Mouse (Mus musculus): Measurements from ENCODE around the gene Qsox2.

The Qsox2 gene

DNA sequence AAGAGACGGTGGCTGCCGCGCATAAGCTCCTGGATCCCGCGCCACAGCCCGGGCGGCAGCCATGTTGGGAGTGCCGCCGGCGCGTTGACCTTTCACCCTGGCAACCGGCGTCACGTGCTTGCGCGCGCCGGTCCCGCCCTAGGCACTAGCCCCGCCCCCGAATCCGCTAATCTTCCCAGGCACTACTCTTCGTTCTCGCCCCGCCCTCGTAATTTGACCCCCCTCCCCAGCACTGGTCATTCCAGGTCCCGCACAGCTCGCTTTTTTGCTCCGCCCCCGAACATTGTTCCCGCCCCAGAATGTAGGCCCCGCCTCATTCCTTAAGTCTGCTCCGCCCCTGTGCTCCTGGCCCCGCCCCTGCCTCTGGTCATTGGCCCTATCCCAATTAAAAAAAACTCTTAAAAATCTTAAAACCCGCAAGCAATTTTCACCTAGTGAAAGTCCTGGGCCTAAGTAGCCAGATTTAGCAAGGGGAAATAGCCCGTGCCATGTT is at the start of gene Qsox2:
Gene Qsox2 (minus strand): TSS at position 236 of the 493 bp plus-strand sequence.
- DNase-seq (ENCODE audit: low spot score), result peak; percentile 91

DNA sequence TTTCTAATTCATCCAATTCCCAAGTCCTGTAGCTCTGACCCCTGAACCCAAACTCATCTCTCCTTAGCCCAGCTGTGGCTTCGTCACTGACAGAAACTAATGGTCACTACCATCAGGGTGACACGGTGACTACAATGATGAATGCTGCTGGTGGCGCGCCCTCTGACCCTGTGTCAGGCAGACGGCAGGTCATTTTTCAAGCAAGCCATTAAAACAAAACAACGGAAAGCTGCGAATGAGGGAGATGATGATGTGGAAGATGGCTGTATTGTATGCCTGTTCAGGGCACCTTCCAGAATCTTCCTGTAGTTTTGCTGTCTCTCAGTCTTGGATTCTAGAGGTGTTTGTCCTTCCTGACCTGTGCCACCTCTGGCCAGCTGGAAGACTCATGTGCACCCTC is 49.1 kb upstream of the Qsox2 start:
- DNase-seq (ENCODE audit: low spot score), result no peak

DNA sequence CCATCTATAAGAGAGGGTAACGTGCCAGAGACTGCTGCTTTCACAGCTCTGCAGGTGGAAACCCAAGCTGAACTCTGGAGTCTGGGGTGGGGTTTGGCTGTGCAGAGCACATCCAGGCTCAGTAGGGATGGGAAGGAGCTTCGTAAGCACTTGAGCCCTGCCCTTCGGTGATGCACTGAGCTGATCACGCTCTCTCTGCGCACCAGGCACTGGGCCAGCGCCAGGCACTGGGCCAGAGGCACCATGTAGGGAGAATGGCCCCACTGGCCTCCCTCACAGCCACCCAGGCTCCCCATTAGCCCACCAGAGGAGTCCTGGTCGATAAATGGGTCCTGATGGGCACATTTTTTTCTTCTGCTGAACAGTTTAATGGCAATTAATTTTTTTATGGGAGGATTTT is 48.5 kb upstream of the Qsox2 start:
- DNase-seq (ENCODE audit: low spot score), result no peak

DNA sequence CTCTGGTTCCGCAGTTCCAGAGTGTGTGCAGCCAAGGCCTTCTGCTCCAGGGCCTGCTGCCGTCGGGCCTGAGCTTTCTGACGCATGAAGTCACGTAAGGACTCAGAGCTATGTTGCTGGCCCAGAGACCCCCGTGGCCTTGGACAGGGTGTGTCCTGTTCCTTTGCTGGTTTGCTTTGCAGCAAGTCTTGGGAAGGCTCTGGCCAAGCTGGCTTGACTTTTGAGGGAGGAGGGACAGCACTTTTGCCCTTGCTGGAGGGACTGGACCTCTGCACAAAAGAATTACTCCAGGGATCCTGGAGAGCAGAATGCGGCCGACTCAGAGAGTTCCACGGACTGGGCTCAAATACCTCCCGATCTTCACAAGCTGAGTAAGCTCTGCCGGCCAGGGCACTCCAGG is 43.3 kb upstream of the Qsox2 start:
- DNase-seq (ENCODE audit: low spot score), result no peak

DNA sequence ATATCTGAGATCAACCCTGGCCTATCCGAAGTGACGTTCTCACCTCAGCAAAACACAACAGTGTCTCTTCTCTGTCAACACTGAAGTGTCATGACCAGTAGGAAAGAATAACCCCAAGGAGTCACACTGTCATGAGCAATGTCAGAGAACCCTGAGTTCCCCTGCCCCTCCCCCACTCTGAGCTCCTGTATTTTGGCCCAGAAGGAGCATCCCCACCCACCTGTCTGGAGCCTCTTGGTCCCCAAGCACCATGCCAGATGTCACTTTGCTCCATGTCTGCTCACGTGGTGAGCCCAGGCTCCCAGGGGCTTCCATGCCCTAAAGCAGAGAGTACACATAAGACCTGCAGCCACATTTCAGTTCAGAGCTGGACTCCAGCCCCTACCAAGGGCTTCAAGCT is 42.4 kb upstream of the Qsox2 start:
- DNase-seq (ENCODE audit: low spot score), result no peak

DNA sequence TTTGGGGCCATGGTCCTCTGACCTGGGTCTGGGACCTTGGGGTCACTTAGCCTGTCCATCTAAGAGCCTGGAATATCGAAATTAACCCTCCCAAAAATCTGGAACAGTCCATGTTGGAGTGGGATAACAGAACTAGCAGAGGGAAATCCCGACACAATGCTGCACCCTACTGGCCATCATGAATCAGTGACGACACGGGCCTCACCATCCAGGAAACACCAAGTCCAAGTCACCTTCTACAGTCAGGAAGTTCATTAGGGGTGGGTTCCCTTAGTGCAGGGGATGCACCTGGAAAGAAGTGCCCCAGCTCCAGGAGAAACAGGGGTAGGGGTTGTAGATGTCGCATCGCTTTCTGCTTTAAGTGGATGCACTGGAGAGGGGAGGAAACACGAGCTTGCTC is 36.3 kb upstream of the Qsox2 start:
- peak; percentile 20 for DNase-seq (ENCODE audit: low spot score)

DNA sequence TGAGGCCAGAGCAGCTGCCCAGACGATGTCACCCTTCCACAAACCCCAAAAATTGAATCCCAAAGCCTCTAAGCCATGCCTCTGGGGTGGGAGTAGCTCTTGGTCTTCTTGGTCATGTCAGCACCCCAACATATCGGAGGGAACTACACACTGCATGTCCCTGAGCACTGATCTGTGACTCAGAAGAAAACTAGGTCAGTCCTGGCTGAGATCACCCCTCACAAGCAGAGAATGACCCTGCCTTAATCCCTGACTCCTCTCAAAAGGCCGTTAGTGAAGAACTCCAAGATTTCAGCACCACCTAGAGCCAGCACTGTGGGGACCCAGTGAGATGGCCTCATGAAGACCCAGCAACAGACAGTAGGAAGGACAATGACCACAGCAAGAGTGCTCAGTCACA is 30.9 kb upstream of the Qsox2 start:
- no peak for DNase-seq (ENCODE audit: low spot score)

DNA sequence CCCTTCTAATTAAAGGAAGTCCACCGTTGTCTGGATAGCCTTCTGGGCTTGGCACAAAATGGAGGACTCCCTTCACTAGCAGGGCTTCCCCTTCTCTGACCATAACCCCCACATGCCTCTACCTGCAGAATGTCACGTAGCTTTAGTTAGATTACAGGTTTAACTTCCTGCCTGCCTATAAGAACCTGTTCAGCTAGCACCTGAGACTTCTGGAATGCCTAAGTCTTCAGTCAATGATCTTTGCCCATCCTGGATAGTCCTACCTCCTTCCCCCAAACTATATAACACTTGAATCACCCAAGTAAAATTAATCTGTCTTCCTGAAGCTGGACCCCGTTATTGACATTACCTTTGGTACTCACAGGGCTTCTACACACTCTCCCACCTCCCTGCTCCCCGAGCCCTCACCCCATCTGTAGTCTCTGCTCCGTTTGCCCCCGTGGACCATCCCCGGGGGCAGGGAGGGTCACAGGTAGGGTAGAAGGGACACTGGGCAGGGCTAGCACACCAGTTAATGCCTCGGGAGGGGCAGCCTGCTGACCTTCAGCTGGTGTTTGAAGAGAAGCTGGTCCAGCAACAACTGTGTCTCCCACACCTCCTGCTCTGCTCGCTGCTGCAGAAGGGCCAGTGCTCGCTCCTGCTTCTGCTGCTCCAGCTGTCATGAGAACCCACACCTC is 28.9 kb upstream of the Qsox2 start:
- DNase-seq (ENCODE audit: low spot score), result no peak

DNA sequence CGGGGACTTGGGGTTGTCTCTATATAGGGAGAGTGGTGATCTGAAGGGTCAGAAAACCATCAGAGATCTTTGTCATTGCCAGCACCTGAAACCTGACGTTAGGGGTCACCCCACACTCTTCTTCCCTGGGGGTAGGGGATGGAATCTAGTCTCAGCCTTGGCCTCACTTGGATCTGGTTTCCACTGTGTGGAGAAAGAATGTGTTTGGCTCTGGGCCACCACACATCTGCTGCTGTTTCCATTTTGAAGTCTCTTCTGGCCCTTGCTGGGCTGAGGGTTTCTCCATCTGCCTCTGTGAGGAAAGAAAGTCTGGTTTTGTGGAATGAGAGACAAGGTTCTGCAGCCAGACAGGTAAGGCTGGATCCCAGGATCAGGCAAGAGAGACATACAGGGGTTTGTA is 27.8 kb upstream of the Qsox2 start:
- DNase-seq (ENCODE audit: low spot score), result no peak

DNA sequence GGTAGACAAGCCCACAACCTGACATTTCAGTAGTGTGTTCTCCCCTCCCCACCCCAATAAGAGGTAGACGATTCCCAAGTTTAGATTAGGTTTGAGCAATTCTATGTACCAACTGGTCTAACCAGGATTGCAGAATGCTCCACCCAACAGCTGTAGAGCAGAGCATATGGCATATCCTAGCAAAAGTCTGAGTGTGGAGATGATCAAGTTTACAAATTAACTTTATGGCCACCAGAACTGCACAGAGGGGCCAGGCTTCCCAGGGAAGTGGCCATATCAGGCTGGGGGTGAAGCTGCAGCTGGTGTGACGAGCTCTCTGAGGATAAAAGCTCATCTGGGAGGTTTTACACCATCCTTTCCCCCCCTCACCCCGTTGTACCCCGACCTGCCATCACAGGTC is 27.3 kb upstream of the Qsox2 start:
- DNase-seq (ENCODE audit: low spot score), result no peak

DNA sequence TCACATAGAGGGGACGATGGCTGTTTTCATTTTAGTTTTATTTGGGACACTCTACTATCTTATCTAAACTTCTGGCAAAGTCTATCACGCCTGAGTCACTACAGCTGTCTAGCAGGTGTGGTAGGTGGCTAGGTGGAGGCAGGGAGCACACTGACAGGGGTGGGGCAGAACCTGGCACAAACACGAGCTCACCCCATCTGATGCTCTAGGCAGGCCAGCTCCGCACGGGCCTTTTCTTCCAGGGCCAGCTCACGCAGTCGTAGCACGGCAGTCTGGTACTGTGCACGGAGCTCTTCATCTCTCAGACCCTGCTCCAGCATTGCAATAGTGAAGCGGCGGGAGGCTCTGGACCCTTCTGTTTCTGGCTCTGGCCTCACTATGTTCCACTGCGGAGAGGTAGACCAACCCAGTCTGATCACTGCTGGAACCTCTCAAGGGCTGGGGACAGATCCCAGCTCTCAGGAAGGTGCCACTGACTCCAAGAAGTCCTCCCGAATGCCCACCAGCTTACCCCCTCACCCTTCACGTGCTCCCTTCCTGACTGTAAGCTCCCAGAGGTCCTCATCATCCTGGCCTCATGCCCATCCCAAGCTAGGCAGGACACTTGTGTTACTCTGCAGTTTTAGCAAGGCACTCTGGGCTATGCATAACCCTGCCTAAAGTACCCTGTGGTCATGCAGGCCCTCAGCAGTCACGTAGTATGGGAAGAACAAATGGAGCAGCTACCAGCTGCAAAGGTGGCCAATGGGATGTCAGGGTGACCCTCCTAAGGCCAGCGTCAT is 20.2 kb upstream of the Qsox2 start:
- no peak for DNase-seq (ENCODE audit: low spot score)

DNA sequence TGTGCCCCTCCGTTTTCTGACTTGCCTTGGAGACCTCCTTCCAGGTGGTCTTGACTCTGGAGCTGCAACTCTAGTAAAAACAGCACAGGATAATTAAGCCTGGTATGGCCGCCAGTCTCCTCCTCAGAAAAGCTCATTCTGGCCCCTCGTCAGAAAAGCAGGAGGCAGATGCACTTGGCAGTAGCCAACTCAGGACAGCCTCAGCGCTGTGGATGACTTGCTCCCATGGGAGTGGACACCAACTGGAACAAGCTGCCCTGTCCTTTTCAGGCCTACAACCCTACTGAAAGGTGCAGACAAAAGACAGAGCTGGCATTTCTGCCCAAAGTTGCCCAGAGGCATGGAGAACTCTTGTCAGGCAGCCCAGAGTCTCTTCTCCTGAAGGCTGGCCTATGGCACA is 17.5 kb upstream of the Qsox2 start:
- no peak for DNase-seq (ENCODE audit: low spot score)

DNA sequence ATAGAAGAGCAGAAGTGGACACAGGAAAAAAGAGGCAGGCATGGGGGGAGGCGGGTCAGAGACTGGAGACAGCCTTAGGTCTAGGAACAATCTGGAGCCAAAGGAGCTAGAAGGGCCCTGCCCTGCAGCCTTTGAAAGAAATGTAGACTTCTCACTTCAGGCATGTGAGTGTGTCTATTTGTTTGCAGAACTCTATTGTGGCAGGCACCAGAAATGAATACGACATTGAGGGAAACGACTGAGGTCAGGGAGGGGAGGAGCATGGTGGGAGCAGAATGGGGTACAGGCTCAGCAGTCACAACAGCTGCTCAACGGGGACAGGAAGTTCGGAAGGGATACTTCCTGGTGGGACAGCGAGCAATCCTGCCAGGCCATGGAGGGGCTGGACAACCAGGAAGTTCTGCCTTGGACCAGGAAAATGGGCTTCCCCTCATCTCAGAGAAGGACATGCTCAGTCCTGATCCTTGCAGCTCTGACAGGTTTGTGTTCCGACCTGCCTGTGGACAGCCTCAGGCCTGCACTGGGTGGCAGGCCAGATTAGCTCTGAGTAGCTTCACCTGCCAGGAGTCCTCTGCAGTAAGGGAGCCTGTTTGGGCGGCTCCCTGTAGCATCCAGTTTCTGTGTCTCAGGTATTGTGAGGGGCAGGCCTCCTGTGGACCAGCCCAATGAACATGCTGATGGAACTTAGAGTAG is 15.3 kb upstream of the Qsox2 start:
- DNase-seq (ENCODE audit: low spot score), result no peak

DNA sequence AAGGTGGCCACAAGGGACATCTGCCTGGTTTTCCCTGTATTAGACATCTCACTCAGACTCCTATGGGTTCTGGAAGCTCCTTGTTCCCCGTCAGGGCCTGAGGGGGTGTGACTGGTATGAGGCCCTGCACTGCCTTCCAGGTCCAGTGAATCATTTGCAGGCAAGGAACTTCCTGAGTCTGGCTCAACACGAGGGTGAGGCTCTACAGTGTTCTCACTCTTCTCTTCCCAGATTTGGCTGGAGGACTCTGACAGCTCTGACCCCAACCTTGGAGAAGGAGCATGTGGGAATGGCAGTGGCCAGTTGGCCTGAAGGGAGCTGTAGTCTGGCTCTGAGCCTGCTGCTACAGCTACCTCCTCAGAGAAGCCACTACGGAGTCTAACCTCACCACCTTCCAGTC is 10.2 kb upstream of the Qsox2 start:
- no peak for DNase-seq (ENCODE audit: low spot score)

DNA sequence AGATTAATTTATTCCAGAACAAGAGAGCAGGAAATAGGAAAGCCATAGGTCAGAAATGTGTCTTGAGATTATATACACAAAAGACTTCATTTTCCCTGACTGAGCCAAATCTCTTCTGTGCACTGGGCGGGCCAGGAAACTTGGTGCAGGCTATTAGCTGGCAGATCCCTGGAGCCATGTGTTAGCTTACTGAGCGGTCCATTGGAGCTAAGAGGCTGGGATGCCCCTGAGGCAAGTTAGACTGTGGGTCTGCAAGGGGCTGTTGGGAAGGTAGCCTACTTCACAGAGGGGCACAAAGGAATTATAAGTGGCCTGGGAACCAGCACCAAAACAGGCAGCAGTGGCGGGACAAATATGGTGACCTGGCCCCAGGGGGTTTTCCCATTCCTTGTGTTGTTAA is 3.5 kb upstream of the Qsox2 start:
- DNase-seq (ENCODE audit: low spot score), result no peak

DNA sequence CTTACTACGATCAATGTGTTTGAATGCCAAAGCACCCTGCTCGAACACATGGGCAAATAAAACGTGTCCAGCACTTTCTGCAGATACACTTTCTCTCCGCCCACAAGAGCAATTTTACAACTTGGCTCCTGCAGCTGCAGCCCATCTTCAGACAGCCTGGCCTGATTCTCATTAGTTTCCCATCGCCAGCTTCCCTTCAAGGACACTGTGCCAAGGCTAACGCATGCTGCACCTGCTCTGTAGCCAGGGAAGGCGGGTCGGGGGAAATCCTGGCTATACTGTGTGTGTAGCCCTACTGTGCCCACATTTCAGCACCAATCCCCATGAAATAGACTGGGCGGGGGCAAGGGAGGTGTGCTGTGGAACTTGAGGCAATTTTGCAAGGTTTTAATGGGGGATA is 3.0 kb upstream of the Qsox2 start:
- DNase-seq (ENCODE audit: low spot score), result no peak

DNA sequence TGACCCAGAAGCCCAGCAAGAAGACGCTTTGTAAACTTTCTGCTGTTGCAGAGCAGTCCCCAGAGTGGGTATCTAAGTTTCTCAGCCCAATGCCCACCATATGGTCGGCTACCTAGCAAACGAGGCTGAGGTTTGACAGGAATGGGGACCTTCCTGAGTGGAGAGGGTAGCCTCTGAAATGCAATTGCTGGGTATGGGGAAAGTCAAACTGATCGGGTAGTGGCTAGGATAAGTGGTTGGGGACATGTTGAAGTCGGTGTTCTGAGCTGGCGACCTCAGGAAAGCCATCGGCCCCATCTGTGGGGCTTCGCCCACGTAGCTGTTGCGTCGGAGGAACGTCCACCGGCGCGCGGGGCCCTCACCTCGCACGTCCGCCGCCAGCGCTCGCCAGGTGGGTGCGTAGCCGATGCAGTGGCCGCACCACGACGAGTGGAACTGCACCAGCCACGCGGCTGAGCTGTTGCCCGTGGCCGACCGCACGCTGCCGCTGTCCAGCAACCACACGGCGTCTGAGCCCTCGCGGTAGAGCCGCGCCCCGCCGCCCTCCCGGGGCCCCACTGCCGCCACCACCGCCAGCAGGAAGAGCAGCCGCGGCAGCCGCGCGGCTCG is 540 bp downstream of the Qsox2 start:
- DNase-seq (ENCODE audit: low spot score), result peak; percentile 34

DNA sequence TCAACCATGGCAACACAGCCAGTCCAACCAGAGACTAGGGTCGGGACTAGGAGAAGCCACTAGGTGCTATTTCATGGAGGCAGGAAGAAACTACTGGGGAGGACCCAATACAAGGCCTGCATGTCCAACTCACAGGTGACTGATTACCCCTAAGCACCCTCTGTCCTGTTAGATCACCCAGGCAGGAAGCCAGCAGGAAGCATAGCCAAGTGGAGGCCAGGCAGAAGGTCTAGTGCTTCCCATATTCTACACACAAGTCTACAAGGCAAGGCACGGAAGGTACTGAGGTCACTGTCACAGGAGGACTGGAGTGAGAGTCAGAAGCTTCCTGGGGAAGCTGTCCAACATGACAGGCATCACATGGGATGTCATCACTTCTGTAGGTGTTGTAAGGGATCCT is 2.6 kb downstream of the Qsox2 start:
- no peak for DNase-seq (ENCODE audit: low spot score)

DNA sequence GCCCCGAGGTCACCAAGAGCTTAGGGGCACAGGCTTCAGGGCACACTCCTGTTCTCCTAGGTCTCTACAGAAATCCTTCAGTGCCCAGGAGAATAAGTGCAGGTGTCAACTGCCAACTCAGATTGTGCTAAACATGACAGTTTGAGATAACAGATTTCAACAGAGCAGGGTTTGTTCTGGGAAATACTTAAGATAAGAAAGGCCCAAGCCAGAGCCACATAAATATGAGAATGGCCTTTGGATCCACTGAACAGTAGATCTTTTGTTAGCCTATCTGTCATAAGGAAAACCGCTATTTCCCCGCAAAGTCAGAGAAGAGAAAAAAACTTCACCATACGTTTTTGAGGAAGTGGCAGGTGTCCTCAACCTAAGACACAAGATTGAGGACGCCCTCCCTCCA is 3.1 kb downstream of the Qsox2 start:
- DNase-seq (ENCODE audit: low spot score), result no peak

DNA sequence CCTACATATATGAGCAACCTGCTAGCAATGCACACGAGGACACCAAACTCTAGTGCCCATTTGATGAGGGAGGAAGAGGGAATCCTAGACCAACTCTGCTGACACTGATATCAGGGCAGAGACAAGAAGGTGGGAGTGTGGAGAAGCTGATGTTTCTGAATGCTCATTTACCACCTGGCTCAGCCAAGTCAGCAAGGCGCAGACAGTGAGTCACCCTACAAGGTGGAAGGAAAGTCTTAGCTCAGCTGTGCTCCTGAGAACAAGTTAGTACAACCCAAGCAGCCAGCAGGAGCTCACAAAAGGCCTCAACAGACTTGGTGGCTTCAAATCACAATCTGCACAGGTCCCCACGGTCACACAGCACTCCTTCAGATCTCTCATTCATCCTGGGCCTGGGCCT is 6.0 kb downstream of the Qsox2 start:
- no peak for DNase-seq (ENCODE audit: low spot score)

DNA sequence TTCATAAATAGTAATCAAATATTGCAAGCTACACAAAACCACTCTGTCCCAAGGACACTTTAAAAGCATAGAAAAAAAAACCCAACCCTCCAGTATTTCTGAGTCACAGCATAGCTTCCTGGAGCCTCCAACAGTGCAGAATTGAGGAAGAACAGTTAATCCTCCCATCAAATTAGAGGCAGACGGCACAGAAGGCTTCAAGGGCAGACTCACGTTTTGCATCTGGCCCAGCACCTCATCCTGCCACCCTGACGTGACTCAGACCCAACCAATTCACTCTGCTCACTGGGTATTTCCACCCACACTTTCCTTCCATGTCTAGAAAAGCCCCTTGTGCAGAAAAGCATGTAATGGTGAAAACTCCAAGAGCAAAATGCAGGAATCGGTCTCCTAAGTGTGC is 7.1 kb downstream of the Qsox2 start:
- no peak for DNase-seq (ENCODE audit: low spot score)

DNA sequence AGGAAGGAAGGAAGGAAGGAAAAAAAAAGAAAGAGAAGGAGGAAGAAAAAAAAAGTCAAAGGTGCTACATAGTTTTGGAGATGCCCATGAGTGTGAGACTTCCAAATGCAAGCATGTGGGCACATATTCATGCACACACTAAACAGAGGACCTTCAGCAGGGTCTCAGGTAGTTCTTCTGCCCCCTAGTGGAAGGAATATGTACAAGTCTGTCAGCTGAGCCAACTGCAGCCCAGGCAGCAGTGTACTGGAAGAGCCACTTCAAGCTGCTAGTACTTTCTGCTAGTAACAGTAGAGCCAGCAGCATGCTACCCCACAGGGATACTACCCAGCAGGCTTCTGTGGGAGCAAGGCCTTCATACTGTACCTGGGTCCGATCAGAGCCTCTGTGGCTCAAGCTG is 9.5 kb downstream of the Qsox2 start:
- DNase-seq (ENCODE audit: low spot score), result peak; percentile 53

DNA sequence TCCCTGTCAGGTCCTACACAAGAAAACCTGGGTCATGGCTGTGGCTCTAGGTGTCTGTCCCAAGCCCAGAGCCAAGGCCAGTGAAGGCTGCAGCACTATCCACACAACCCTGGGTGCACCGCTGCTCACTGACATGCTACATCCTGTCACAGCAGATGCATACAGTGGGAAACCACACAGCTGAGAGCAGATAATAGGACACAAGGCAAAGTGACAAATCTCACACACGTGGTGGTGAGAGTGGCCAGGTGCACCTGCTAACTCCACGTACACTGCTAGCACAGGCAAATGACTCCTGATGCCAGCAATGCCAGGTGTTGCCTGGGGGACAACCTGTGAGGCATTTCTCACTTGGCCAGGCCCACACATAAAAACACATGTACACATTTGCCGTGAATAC is 12.1 kb downstream of the Qsox2 start:
- DNase-seq (ENCODE audit: low spot score), result no peak
